Mouse (Mus musculus) olfactory bulb, adult 2 months (tissue): ENCODE results near the gene Ttll8.

Experiments
- CTCF ChIP-seq: fragments of 200-500 bp; IDR thresholded peaks from 2 replicates; pipeline ENCODE4 v1.5.1; 2012; ENCODE audit warnings: low read depth, mild to moderate bottlenecking, low read length, moderate library complexity; ENCODE audit not compliant: insufficient read depth
- POLR2A ChIP-seq: fragments of 200-500 bp; IDR thresholded peaks from 2 replicates; pipeline ENCODE4 v1.6.1; 2012; ENCODE audit warnings: mild to moderate bottlenecking, low read depth, low read length, moderate library complexity; ENCODE audit not compliant: insufficient read depth

GRCm38 (mm10) chr15:88885376-88885775, 68.8 kb downstream of the Ttll8 start:
- no peak for TF ChIP-seq POLR2A
- TF ChIP-seq CTCF = no peak
